Mouse (Mus musculus): Measurements from ENCODE around the gene Supt16. TPM values are rescaled to one million over a fixed set of nuclear protein-coding genes. Genes with fewer than 3 reads are reported as not detected.

Gene Supt16
- total and polyA plus RNA-seq, 2 experiments from 2014 or later, result 10.2 to 14.4 TPM

- DNase-seq (ENCODE audit: low spot score), result no peak
- H3K27me3 ChIP-seq (ENCODE audit: control insufficient read depth, insufficient read depth, low read length), result no peaks in the 10 kb centered on the region
- TF ChIP-seq EP300 (IDR thresholded peaks at IDR 0.05; ENCODE audit: low read depth) (no peak), CTCF (IDR thresholded peaks at IDR 0.05; ENCODE audit: low read depth) (no peak)
- no peak overlapping the region for H3K27ac ChIP-seq (ENCODE audit: low read depth)
- no peaks in the 10 kb centered on the region for H3K9me3 ChIP-seq (replicated peaks; ENCODE audit: control insufficient read depth, low read length)
- peak; percentile 75 for ATAC-seq (ENCODE audit: insufficient read depth, low read depth)
- 57% methylated on average over 7 of the region's 7 CpGs for WGBS
- 0 out of 2 replicates have a peak overlapping the region, but pooled peaks have one; percentile 6 for H3K9ac ChIP-seq (replicated peaks; ENCODE audit: low read depth, low read length)
- no peak overlapping the region for H3K4me2 ChIP-seq (ENCODE audit: low read depth, low read length)
- H3K36me3 ChIP-seq (replicated peaks; ENCODE audit: control insufficient read depth, insufficient read depth, low read length), result peaks cover 68% of the 10 kb centered on the region
- H3K4me1 ChIP-seq (ENCODE audit: control insufficient read depth, insufficient read depth), result no peaks in the 10 kb centered on the region
- H3K4me3 ChIP-seq (ENCODE audit: low read depth, low read length), result no peak overlapping the region
Observed at GRCm38 (mm10) chr14:52235165-52235564, 37.9 kb upstream of the Supt16 start.

DNA sequence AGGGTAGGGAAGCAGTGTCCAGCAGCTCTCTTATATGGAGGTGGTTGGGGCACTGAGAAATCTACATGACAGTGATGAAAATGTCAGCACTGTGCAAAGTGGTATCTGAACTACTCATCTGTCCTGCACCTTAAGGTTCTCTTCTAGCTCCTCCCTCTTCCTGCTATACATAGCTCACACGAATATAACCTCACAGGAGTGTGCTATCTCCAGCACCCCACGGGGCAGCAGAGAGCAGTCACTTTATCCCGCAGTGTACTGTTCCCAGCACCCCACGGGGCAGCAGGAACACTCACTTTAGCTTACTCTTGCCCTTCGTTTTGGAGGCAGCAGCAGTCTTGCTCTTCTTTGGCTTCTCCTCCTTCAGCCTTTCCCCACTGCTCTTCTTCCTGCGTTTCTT is 35.0 kb upstream of the Supt16 start:
- Histone ChIP-seq H3K4me3 (ENCODE audit: low read depth, low read length) (no peak overlapping the region), H3K9me3 (replicated peaks; ENCODE audit: control insufficient read depth, low read length) (no peaks in the 10 kb centered on the region), H3K4me1 (ENCODE audit: control insufficient read depth, insufficient read depth) (no peaks in the 10 kb centered on the region), H3K36me3 (replicated peaks; ENCODE audit: control insufficient read depth, insufficient read depth, low read length) (peaks cover 88% of the 10 kb centered on the region), H3K27me3 (ENCODE audit: control insufficient read depth, insufficient read depth, low read length) (no peaks in the 10 kb centered on the region), H3K4me2 (ENCODE audit: low read depth, low read length) (no peak overlapping the region), H3K9ac (replicated peaks; ENCODE audit: low read depth, low read length) (no peak overlapping the region), H3K27ac (ENCODE audit: low read depth) (no peak overlapping the region)
- 71% methylated on average over 6 of the region's 6 CpGs for WGBS
- TF ChIP-seq EP300 (IDR thresholded peaks at IDR 0.05; ENCODE audit: low read depth) (no peak), CTCF (IDR thresholded peaks at IDR 0.05; ENCODE audit: low read depth) (no peak)
- no peak for ATAC-seq (ENCODE audit: insufficient read depth, low read depth)
- no peak for DNase-seq (ENCODE audit: low spot score)

GRCm38 (mm10) chr14:52225972-52226371 is 28.8 kb upstream of the Supt16 start:
- WGBS, result 68% methylated on average over 2 of the region's 2 CpGs
- Histone ChIP-seq H3K36me3 (replicated peaks; ENCODE audit: control insufficient read depth, insufficient read depth, low read length) (peaks cover 96% of the 10 kb centered on the region), H3K9me3 (replicated peaks; ENCODE audit: control insufficient read depth, low read length) (no peaks in the 10 kb centered on the region), H3K9ac (replicated peaks; ENCODE audit: low read depth, low read length) (no peak overlapping the region), H3K4me2 (ENCODE audit: low read depth, low read length) (no peak overlapping the region), H3K4me1 (ENCODE audit: control insufficient read depth, insufficient read depth) (no peaks in the 10 kb centered on the region), H3K4me3 (ENCODE audit: low read depth, low read length) (no peak overlapping the region), H3K27ac (ENCODE audit: low read depth) (no peak overlapping the region), H3K27me3 (ENCODE audit: control insufficient read depth, insufficient read depth, low read length) (no peaks in the 10 kb centered on the region)
- no peak for ATAC-seq (ENCODE audit: insufficient read depth, low read depth)
- no peak for DNase-seq (ENCODE audit: low spot score)
- TF ChIP-seq CTCF (IDR thresholded peaks at IDR 0.05; ENCODE audit: low read depth), result no peak
- TF ChIP-seq EP300 (IDR thresholded peaks at IDR 0.05; ENCODE audit: low read depth), result no peak

DNA sequence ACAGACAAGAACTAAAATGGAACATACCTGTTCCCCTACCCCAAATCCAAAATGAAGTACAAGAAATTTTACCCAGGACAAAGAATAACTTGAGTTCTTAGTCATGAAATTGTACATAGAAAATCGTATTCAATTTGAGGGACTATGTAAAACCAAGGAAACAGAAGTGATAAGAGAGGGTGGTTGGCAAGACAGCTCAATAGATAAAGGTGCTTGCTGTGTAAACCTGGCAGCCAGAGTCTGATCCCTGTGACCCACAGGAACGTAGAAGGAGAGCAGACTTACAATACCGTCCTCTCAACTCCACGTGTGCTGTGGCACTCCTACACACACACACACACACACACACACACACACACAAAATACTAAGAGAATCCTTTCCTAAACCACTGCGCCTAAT is 20.0 kb upstream of the Supt16 start:
- Histone ChIP-seq H3K36me3 (replicated peaks; ENCODE audit: control insufficient read depth, insufficient read depth, low read length) (peaks cover 92% of the 10 kb centered on the region), H3K9me3 (replicated peaks; ENCODE audit: control insufficient read depth, low read length) (no peaks in the 10 kb centered on the region), H3K27me3 (ENCODE audit: control insufficient read depth, insufficient read depth, low read length) (no peaks in the 10 kb centered on the region), H3K9ac (replicated peaks; ENCODE audit: low read depth, low read length) (no peak overlapping the region), H3K27ac (ENCODE audit: low read depth) (no peak overlapping the region), H3K4me3 (ENCODE audit: low read depth, low read length) (no peak overlapping the region), H3K4me1 (ENCODE audit: control insufficient read depth, insufficient read depth) (no peaks in the 10 kb centered on the region), H3K4me2 (ENCODE audit: low read depth, low read length) (no peak overlapping the region)
- no peak for ATAC-seq (ENCODE audit: insufficient read depth, low read depth)
- TF ChIP-seq CTCF (IDR thresholded peaks at IDR 0.05; ENCODE audit: low read depth) (no peak), EP300 (IDR thresholded peaks at IDR 0.05; ENCODE audit: low read depth) (no peak)
- DNase-seq (ENCODE audit: low spot score), result no peak
- 76% methylated on average over 5 of the region's 5 CpGs for WGBS

DNA sequence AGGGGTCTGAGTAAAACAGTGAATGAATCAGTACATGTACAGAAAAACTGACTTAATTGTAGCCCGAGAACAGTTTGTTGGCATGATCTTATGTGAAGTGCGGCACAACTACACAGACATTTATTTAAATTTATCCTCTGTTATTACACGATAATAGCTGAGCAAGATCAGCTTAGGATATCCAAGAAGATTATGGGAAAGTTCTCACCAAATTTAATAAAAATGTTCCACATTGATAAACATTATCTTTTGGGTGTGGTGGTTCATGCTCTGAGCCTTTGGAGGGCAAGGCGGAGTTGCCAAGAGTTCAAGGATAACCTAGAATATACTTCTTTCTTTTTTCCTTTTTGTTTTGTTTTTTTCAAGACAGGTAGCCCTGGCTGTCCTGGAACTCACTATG is 2.2 kb upstream of the Supt16 start:
- Histone ChIP-seq H3K9ac (replicated peaks; ENCODE audit: low read depth, low read length) (no peak overlapping the region), H3K4me2 (ENCODE audit: low read depth, low read length) (no peak overlapping the region), H3K27me3 (ENCODE audit: control insufficient read depth, insufficient read depth, low read length) (no peaks in the 10 kb centered on the region), H3K4me1 (ENCODE audit: control insufficient read depth, insufficient read depth) (peaks cover 11% of the 10 kb centered on the region; the same call in 1 of the 2 replicates), H3K27ac (ENCODE audit: low read depth) (no peak overlapping the region), H3K9me3 (replicated peaks; ENCODE audit: control insufficient read depth, low read length) (no peaks in the 10 kb centered on the region), H3K4me3 (ENCODE audit: low read depth, low read length) (no peak overlapping the region), H3K36me3 (replicated peaks; ENCODE audit: control insufficient read depth, insufficient read depth, low read length) (peaks cover 45% of the 10 kb centered on the region)
- ATAC-seq (ENCODE audit: insufficient read depth, low read depth) (no peak), DNase-seq (ENCODE audit: low spot score) (no peak)
- WGBS, result 93% methylated on average over 4 of the region's 4 CpGs
- TF ChIP-seq CTCF (IDR thresholded peaks at IDR 0.05; ENCODE audit: low read depth) (no peak), EP300 (IDR thresholded peaks at IDR 0.05; ENCODE audit: low read depth) (no peak)

GRCm38 (mm10) chr14:52198141-52198540 is 925 bp upstream of the Supt16 start:
- WGBS, result 30% methylated on average over 3 of the region's 3 CpGs
- no peak for DNase-seq (ENCODE audit: low spot score)
- Histone ChIP-seq H3K4me3 (ENCODE audit: low read depth, low read length) (peak overlapping the region; percentile 96), H3K9ac (replicated peaks; ENCODE audit: low read depth, low read length) (0 out of 2 replicates have a peak overlapping the region, but pooled peaks have one; percentile 95), H3K36me3 (replicated peaks; ENCODE audit: control insufficient read depth, insufficient read depth, low read length) (peaks cover 34% of the 10 kb centered on the region), H3K27ac (ENCODE audit: low read depth) (0 out of 2 replicates have a peak overlapping the region, but pooled peaks have one; percentile 12), H3K9me3 (replicated peaks; ENCODE audit: control insufficient read depth, low read length) (no peaks in the 10 kb centered on the region), H3K4me2 (ENCODE audit: low read depth, low read length) (peak overlapping the region; percentile 94), H3K4me1 (ENCODE audit: control insufficient read depth, insufficient read depth) (peaks cover 11% of the 10 kb centered on the region; the same call in 1 of the 2 replicates), H3K27me3 (ENCODE audit: control insufficient read depth, insufficient read depth, low read length) (no peaks in the 10 kb centered on the region)
- ATAC-seq (ENCODE audit: insufficient read depth, low read depth), result no peak
- TF ChIP-seq EP300 (IDR thresholded peaks at IDR 0.05; ENCODE audit: low read depth) (no peak), CTCF (IDR thresholded peaks at IDR 0.05; ENCODE audit: low read depth) (no peak)

All from heart, postnatal 0 days (tissue).